Mouse (Mus musculus) gastrocnemius, adult 2 months (tissue): ENCODE data around the gene Cabp2. TPM values are rescaled to one million over a fixed set of nuclear protein-coding genes. Genes with fewer than 3 reads are reported as not detected.

Experiments used
- DNase-seq: peaks from one replicate; pipeline ENCODE4 v3.0.0; 2022
- H3K27ac ChIP-seq: fragments of 200-600 bp; 2 replicates; pipeline ENCODE4 v1.8.1; 2022; ENCODE audit warnings: mild to moderate bottlenecking
- H3K4me3 ChIP-seq: fragments of 200-600 bp; 2 replicates; pipeline ENCODE4 v1.8.1; 2022; ENCODE audit warnings: mild to moderate bottlenecking, moderate library complexity
- CTCF ChIP-seq: fragments of 200-600 bp; IDR thresholded peaks from 2 replicates; pipeline ENCODE4 v1.8.1; 2022; ENCODE audit warnings: antibody characterized with exemption, mild to moderate bottlenecking, moderate library complexity
- intact Hi-C: fragments of 180-260 bp; cut with DNase I; formaldehyde crosslinking; loops from one replicate; pipeline ENCODE4 v1.15.1; 2025
- total RNA-seq, 2 experiments: library from RNA; stranded (reverse); gene quantifications; 2 replicates each; pipeline ENCODE4 v1.2.3; 2021

Cabp2 gene
- total RNA-seq, 2 experiments from 2014 or later = not detected

- DNase-seq = no peak
- H3K27ac ChIP-seq = no peak overlapping the region
- H3K4me3 ChIP-seq = no peak overlapping the region
Observed at GRCm38 (mm10) chr19:4091383-4091782, 10.0 kb downstream of the Cabp2 start.

GRCm38 (mm10) chr19:4092750-4093149 is 11.4 kb downstream of the Cabp2 start:
- intact Hi-C loops = no loop called here
- no peak overlapping the region for H3K4me3 ChIP-seq
- DNase-seq = no peak
- TF ChIP-seq CTCF = no peak
- H3K27ac ChIP-seq = no peak overlapping the region

More at GRCm38 (mm10) chr19:4091383-4091782, 10.0 kb downstream of the Cabp2 start:
- intact Hi-C loops = no loop called here
- no peak for TF ChIP-seq CTCF

GRCm38 (mm10) chr19:4093772-4094171 is 12.4 kb downstream of the Cabp2 start:
- Histone ChIP-seq H3K4me3 (no peak overlapping the region), H3K27ac (no peak overlapping the region)
- no peak for DNase-seq
- intact Hi-C loops = no loop called here
- TF ChIP-seq CTCF = no peak

- H3K27ac ChIP-seq = no peak overlapping the region
- TF ChIP-seq CTCF = no peak
- no peak overlapping the region for H3K4me3 ChIP-seq
- DNase-seq = no peak
- intact Hi-C loops = no loop called here
Observed at GRCm38 (mm10) chr19:4094348-4094747, 13.0 kb downstream of the Cabp2 start.

- intact Hi-C loops = loop anchor here (5.0 kb wide), 1 partner anchor 78 kb away; no protein-coding TSS in a partner anchor
- no peak overlapping the region for H3K27ac ChIP-seq
- no peak overlapping the region for H3K4me3 ChIP-seq
- no peak for DNase-seq
- no peak for TF ChIP-seq CTCF
Observed at GRCm38 (mm10) chr19:4094774-4095303, 13.5 kb downstream of the Cabp2 start.

- no peak for DNase-seq
- no peak for TF ChIP-seq CTCF
- Histone ChIP-seq H3K4me3 (no peak overlapping the region), H3K27ac (no peak overlapping the region)
- intact Hi-C loops = loop anchor here (5.0 kb wide), 1 partner anchor 79 kb away; no protein-coding TSS in a partner anchor
Observed at GRCm38 (mm10) chr19:4095802-4096201, 14.4 kb downstream of the Cabp2 start.

GRCm38 (mm10) chr19:4096642-4097440 is 15.5 kb downstream of the Cabp2 start, which contains the start of gene Cdk2ap2:
TSS of gene Cdk2ap2 (plus strand) at chr19:4097182.
- H3K4me3 ChIP-seq = peak within 1 kb of the TSS; percentile 79
- DNase-seq = peak; percentile 100
- no peak for TF ChIP-seq CTCF
- intact Hi-C loops = loop anchor here (5.0 kb wide), 1 partner anchor 80 kb away; no protein-coding TSS in a partner anchor
- H3K27ac ChIP-seq = peak within 1 kb of the TSS; percentile 95

- DNase-seq = no peak
- intact Hi-C loops = loop anchor here (5.0 kb wide), 1 partner anchor 80 kb away; no protein-coding TSS in a partner anchor
- no peak for TF ChIP-seq CTCF
- Histone ChIP-seq H3K4me3 (peak overlapping the region; percentile 79), H3K27ac (peak overlapping the region; percentile 95)
Observed at GRCm38 (mm10) chr19:4097441-4097825, 16.1 kb downstream of the Cabp2 start.

- Histone ChIP-seq H3K4me3 (peak overlapping the region; percentile 79), H3K27ac (peak overlapping the region; percentile 82)
- intact Hi-C loops = loop anchor here (2.0 to 5.0 kb wide), 3 partner anchors 22 to 130 kb away; no protein-coding TSS in a partner anchor
- TF ChIP-seq CTCF = no peak
- DNase-seq = no peak
Observed at GRCm38 (mm10) chr19:4098426-4098825, 17.0 kb downstream of the Cabp2 start.

- no peak; the same call in none of the 2 replicates for TF ChIP-seq CTCF
- intact Hi-C loops = loop anchor here (2.0 to 5.0 kb wide), 3 partner anchors 22 to 130 kb away; no protein-coding TSS in a partner anchor
- DNase-seq = peak; percentile 95
- Histone ChIP-seq H3K4me3 (peak overlapping the region; percentile 79), H3K27ac (peak overlapping the region; percentile 82)
Observed at GRCm38 (mm10) chr19:4099056-4099455, 17.7 kb downstream of the Cabp2 start.

- intact Hi-C loops = loop anchor here (2.0 to 5.0 kb wide), 3 partner anchors 21 to 129 kb away; no protein-coding TSS in a partner anchor
- Histone ChIP-seq H3K4me3 (peak within 1 kb of the TSS; percentile 79), H3K27ac (peak within 1 kb of the TSS; percentile 82)
- TF ChIP-seq CTCF = no peak
- DNase-seq = peak; percentile 89
Observed at GRCm38 (mm10) chr19:4099837-4100717, 18.7 kb downstream of the Cabp2 start, which contains the start of gene Pitpnm1. TSS of gene Pitpnm1 (plus strand) at chr19:4099998.

- Histone ChIP-seq H3K27ac (peak overlapping the region; percentile 82; the same call in 1 of the 2 replicates), H3K4me3 (peak overlapping the region; percentile 79)
- no peak for DNase-seq
- intact Hi-C loops = no loop called here
- no peak for TF ChIP-seq CTCF
Observed at GRCm38 (mm10) chr19:4100718-4101261, 19.4 kb downstream of the Cabp2 start.
